Mouse (Mus musculus): ENCODE measurements around the gene Sod1.

Gene Sod1

GRCm38 (mm10) chr16:90220026-90220891, at the start of gene Sod1:
Sod1 (plus strand) TSS chr16:90220754.
- DNase-seq (ENCODE audit: low spot score in 2 of 2), result peak; percentile 99 to 100

GRCm38 (mm10) chr16:90171416-90171815, 49.1 kb upstream of the Sod1 start:
- DNase-seq (ENCODE audit: low spot score in 2 of 2), result no peak

- DNase-seq (ENCODE audit: low spot score in 2 of 2), result no peak
Measured at GRCm38 (mm10) chr16:90176472-90176871, 44.1 kb upstream of the Sod1 start.

GRCm38 (mm10) chr16:90177425-90177824, 43.1 kb upstream of the Sod1 start:
- DNase-seq (ENCODE audit: low spot score in 2 of 2), result no peak

- no peak for DNase-seq (ENCODE audit: low spot score in 2 of 2)
Measured at GRCm38 (mm10) chr16:90178404-90178803, 42.1 kb upstream of the Sod1 start.

- no peak for DNase-seq (ENCODE audit: low spot score in 2 of 2)
Measured at GRCm38 (mm10) chr16:90179892-90180291, 40.7 kb upstream of the Sod1 start.

GRCm38 (mm10) chr16:90180975-90181374, 39.6 kb upstream of the Sod1 start:
- no peak for DNase-seq (ENCODE audit: low spot score in 2 of 2)

GRCm38 (mm10) chr16:90181673-90182072, 38.9 kb upstream of the Sod1 start:
- DNase-seq (ENCODE audit: low spot score in 2 of 2), result no peak

GRCm38 (mm10) chr16:90184135-90184534, 36.4 kb upstream of the Sod1 start:
- DNase-seq (ENCODE audit: low spot score in 2 of 2), result no peak

- peak; percentile 66 to 87 for DNase-seq (ENCODE audit: low spot score in 2 of 2)
Measured at GRCm38 (mm10) chr16:90185928-90186588, 34.5 kb upstream of the Sod1 start.

GRCm38 (mm10) chr16:90187453-90187852, 33.1 kb upstream of the Sod1 start:
- DNase-seq (ENCODE audit: low spot score in 2 of 2), result peak in 1 of 2 experiments; percentile 38

- DNase-seq (ENCODE audit: low spot score in 2 of 2), result no peak
Measured at GRCm38 (mm10) chr16:90191289-90191688, 29.3 kb upstream of the Sod1 start.

- no peak for DNase-seq (ENCODE audit: low spot score in 2 of 2)
Measured at GRCm38 (mm10) chr16:90193719-90194118, 26.8 kb upstream of the Sod1 start.

GRCm38 (mm10) chr16:90196688-90197240, 23.8 kb upstream of the Sod1 start:
- no peak for DNase-seq (ENCODE audit: low spot score in 2 of 2)

GRCm38 (mm10) chr16:90197337-90197973, 23.1 kb upstream of the Sod1 start:
- DNase-seq (ENCODE audit: low spot score in 2 of 2), result peak; percentile 83 to 89

GRCm38 (mm10) chr16:90198626-90199025, 21.9 kb upstream of the Sod1 start:
- no peak for DNase-seq (ENCODE audit: low spot score in 2 of 2)

- no peak for DNase-seq (ENCODE audit: low spot score in 2 of 2)
Measured at GRCm38 (mm10) chr16:90199174-90199573, 21.4 kb upstream of the Sod1 start.

GRCm38 (mm10) chr16:90202140-90202539, 18.4 kb upstream of the Sod1 start:
- no peak for DNase-seq (ENCODE audit: low spot score in 2 of 2)

GRCm38 (mm10) chr16:90203226-90203962, 17.2 kb upstream of the Sod1 start:
- DNase-seq (ENCODE audit: low spot score in 2 of 2), result no peak

- DNase-seq (ENCODE audit: low spot score in 2 of 2), result no peak
Measured at GRCm38 (mm10) chr16:90204868-90205267, 15.7 kb upstream of the Sod1 start.

GRCm38 (mm10) chr16:90208996-90209395, 11.6 kb upstream of the Sod1 start:
- no peak for DNase-seq (ENCODE audit: low spot score in 2 of 2)

- no peak for DNase-seq (ENCODE audit: low spot score in 2 of 2)
Measured at GRCm38 (mm10) chr16:90210717-90211116, 9.8 kb upstream of the Sod1 start.
